Mouse (Mus musculus) G1E (cell line): ENCODE measurements around the gene Vsir.

ENCODE experiments used
- CTCF ChIP-seq: IDR thresholded peaks from 2 replicates; pipeline ENCODE4 v1.5.1; 2012; ENCODE audit warnings: low read depth, low read length, inconsistent platforms, mixed read lengths
- GATA1 ChIP-seq: IDR thresholded peaks from 2 replicates; pipeline ENCODE4 v1.6.1; 2012; ENCODE audit warnings: borderline replicate concordance, low read length, inconsistent platforms, mixed read lengths
- GATA2 ChIP-seq: IDR thresholded peaks from 2 replicates; pipeline ENCODE4 v1.6.1; 2012; ENCODE audit warnings: low read depth, low read length, inconsistent platforms, borderline replicate concordance

GRCm38 (mm10) chr10:60361615-60362309 lies 15.1 kb downstream of the Vsir start:
- TF ChIP-seq CTCF (no peak), GATA2 (no peak), GATA1 (no peak)
